Mouse (Mus musculus) liver, adult 2 months (tissue): ENCODE data around the gene Teddm1a. TPM values are rescaled to one million over a fixed set of nuclear protein-coding genes. Genes with fewer than 3 reads are reported as not detected.

Source experiments
- DNase-seq: peaks from one replicate; pipeline ENCODE4 v3.0.0-alpha.2; 2011; ENCODE audit warnings: low read depth, low spot score; ENCODE audit errors: extremely low read depth
- H3K27ac ChIP-seq: fragments of 200-500 bp; replicated peaks from 2 replicates; pipeline ENCODE4 v1.5.1; 2012; ENCODE audit warnings: low read depth, mild to moderate bottlenecking, control low read depth, inconsistent platforms, low read length; ENCODE audit not compliant: insufficient read depth
- H3K27me3 ChIP-seq: fragments of 200-500 bp; 2 replicates; pipeline ENCODE4 v1.6.1; 2012; ENCODE audit warnings: mild to moderate bottlenecking, moderate library complexity, low read length, inconsistent platforms; ENCODE audit not compliant: control insufficient read depth, insufficient read depth
- H3K36me3 ChIP-seq: fragments of 200-500 bp; 2 replicates; pipeline ENCODE4 v1.6.1; 2012; ENCODE audit warnings: low read length, inconsistent platforms; ENCODE audit not compliant: control insufficient read depth, insufficient read depth
- H3K4me1 ChIP-seq: fragments of 200-500 bp; 2 replicates; pipeline ENCODE4 v1.6.1; 2011; ENCODE audit warnings: low read length; ENCODE audit not compliant: control insufficient read depth, insufficient read depth
- H3K4me3 ChIP-seq: fragments of 200-500 bp; 2 replicates; pipeline ENCODE4 v1.5.1; 2011; ENCODE audit warnings: low read depth, mild to moderate bottlenecking, control low read depth, low read length, moderate library complexity; ENCODE audit not compliant: insufficient read depth
- H3K79me2 ChIP-seq: fragments of 200-500 bp; 2 replicates; pipeline ENCODE4 v1.6.1; 2012; ENCODE audit warnings: inconsistent platforms, mild to moderate bottlenecking, low read length, moderate library complexity; ENCODE audit not compliant: control insufficient read depth, insufficient read depth
- H3K9ac ChIP-seq: fragments of 200-500 bp; 2 replicates; pipeline ENCODE4 v1.6.1; 2012; ENCODE audit warnings: low read depth, mild to moderate bottlenecking, control low read depth, inconsistent platforms, low read length
- CTCF ChIP-seq: fragments of 200-500 bp; IDR thresholded peaks from 2 replicates; pipeline ENCODE4 v1.5.1; 2011; ENCODE audit warnings: low read depth, low read length, control low read depth
- POLR2A ChIP-seq: fragments of 200-500 bp; IDR thresholded peaks from 2 replicates; pipeline ENCODE4 v1.6.1; 2011; ENCODE audit warnings: low read length, control low read depth; ENCODE audit not compliant: insufficient read depth; ENCODE audit errors: extremely low read depth
- WGBS: fragments of 180-500 bp; shearing (Covaris S2); methylation state at CpG from one replicate; pipeline ENCODE4 v1.1.7; 2018; 5-methylcytosine and 5-hydroxymethylcytosine counted together
- polyA plus RNA-seq: library from polyadenylated mRNA; depleted of rRNA; stranded (reverse); fragments of >200 nt; gene quantifications from 2 replicates; pipeline ENCODE4 v1.2.3, GENCODE M21; 2012
- total RNA-seq: library from RNA; depleted of rRNA; stranded (reverse); fragments of >200 nt; gene quantifications from 2 replicates; pipeline ENCODE4 v1.2.3, GENCODE M21; 2014

The Teddm1a gene
- total and polyA plus RNA-seq, 2 experiments = not detected

DNA sequence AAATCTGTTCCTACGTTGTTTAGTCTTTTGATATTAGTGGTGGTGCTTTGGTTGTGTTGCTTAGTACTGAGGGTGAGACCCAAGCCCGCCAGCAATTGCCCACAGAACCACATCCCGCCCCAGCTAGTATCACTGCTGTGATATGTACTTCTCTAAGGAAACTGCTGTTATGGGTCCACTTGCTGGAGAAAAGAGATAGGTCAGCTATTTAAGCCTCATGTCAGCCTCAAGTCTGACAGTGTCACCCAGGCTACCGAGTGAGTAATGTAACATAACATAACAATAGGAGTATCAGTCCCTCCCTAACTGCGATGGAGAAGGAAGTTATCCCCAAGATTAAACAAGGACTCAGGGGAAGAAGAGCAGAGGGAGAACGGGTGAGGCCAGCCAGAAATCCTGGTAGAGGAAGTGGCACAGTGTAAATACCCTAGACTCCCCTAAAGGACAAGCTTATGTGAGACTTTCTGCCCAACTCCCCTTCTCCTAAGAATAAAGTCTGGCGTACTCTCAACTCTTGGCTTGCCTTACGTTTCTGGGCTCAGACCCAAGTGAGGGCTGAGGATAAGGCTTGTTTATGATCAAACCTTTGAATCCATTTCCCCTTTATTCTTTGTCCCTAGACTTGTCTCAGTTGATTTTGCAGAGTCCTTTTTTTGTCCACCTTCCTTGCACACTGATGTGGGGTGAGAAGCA lies 2.8 kb downstream of the Teddm1a start:
- H3K36me3 ChIP-seq = no peaks in the 10 kb centered on the region
- no peak for DNase-seq
- no peaks in the 10 kb centered on the region for H3K27me3 ChIP-seq
- peaks cover 7% of the 10 kb centered on the region; the same call in 1 of the 2 replicates for H3K4me1 ChIP-seq
- no peaks in the 10 kb centered on the region for H3K79me2 ChIP-seq
- H3K9ac ChIP-seq = no peak overlapping the region
- 64% methylated on average over 8 of the region's 8 CpGs for WGBS
- no peak for TF ChIP-seq CTCF
- TF ChIP-seq POLR2A = no peak
- H3K4me3 ChIP-seq = no peak overlapping the region
- no peak overlapping the region for H3K27ac ChIP-seq

DNA sequence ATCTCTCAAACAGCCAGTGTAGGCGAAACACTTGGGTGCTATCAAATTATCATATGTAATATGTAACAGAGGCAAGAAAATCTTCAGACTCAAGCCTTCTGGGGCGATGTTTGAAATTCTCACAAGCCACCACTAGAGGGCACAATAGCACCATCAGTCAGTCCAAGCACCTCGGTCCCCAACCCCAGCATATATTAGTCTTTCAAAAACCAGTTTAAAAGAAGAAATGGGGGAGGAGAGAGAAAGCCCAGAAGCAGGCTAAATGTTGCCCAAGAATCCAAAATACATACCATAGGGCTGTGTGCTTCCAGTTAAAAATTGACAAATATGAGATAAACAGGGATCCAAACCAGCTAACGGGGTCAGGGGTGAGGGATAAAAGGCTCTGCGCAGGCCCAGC lies 3.4 kb downstream of the Teddm1a start:
- Histone ChIP-seq H3K4me1 (peaks cover 7% of the 10 kb centered on the region; the same call in 1 of the 2 replicates), H3K79me2 (peaks cover 2% of the 10 kb centered on the region; the same call in 1 of the 2 replicates), H3K36me3 (no peaks in the 10 kb centered on the region), H3K9ac (no peak overlapping the region), H3K27ac (no peak overlapping the region), H3K4me3 (no peak overlapping the region), H3K27me3 (no peaks in the 10 kb centered on the region)
- peak; percentile 62 for DNase-seq
- TF ChIP-seq POLR2A (no peak), CTCF (peak; percentile 65)
- WGBS = 10% methylated on average over 5 of the region's 5 CpGs

- Histone ChIP-seq H3K27ac (peak overlapping the region; percentile 54), H3K36me3 (no peaks in the 10 kb centered on the region), H3K4me1 (peaks cover 8% of the 10 kb centered on the region; the same call in 1 of the 2 replicates), H3K4me3 (no peak overlapping the region), H3K27me3 (no peaks in the 10 kb centered on the region), H3K9ac (no peak overlapping the region), H3K79me2 (peaks cover 13% of the 10 kb centered on the region; the same call in 1 of the 2 replicates)
- peak; percentile 72 for DNase-seq
- no peak for TF ChIP-seq CTCF
- no peak for TF ChIP-seq POLR2A
- WGBS = 38% methylated on average over 8 of the region's 8 CpGs
Measured at GRCm38 (mm10) chr1:153897196-153897595, 5.7 kb downstream of the Teddm1a start.

DNA sequence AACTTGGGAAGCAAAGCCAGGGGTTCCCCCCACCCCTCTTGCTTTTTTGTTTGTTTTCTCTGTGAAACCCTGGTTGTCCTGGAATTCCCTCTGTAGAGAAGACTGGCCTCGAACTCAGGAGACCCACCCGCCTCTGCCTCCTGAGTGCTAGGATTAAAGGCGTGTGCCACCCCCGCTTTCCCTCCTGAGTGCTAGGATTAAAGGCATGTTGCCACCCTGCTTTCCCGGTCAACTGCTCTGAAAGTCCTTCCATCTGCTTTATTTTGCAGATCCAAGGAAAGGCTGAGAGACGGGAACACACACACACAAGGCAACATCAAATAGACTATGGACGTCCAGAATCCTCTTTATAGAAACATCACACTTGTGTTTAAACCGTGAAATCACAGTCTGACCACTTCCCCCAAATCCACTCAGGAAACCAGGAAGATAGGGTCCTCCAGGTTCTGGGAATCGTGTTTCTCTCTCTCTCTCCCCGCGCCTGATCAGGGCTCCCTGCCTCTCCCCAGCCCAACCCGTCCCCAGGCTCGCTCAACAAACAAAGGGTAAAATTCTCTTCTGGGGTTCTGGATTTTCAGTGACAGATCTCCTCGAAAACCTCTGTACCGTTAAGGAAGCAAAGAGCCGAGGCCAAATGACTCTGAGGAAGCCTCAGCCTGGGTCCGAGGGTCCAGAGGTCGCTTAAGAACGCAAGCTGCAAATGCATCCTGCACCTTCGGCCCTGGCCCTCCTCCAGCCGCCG lies 7.6 kb downstream of the Teddm1a start:
- Histone ChIP-seq H3K27me3 (no peaks in the 10 kb centered on the region), H3K79me2 (peaks cover 16% of the 10 kb centered on the region; the same call in 1 of the 2 replicates), H3K36me3 (peaks cover 16% of the 10 kb centered on the region), H3K4me1 (peaks cover 11% of the 10 kb centered on the region; the same call in 1 of the 2 replicates), H3K27ac (peak overlapping the region; percentile 61), H3K4me3 (peak overlapping the region; percentile 88), H3K9ac (peak overlapping the region; percentile 49)
- TF ChIP-seq POLR2A (no peak), CTCF (no peak)
- WGBS = 19% methylated on average over 22 of the region's 22 CpGs
- DNase-seq = no peak

GRCm38 (mm10) chr1:153899731-153900380 lies 8.3 kb downstream of the Teddm1a start, which contains the start of the genes Glul and Teddm2:
Gene Glul, plus strand, starts transcription at chr1:153899944.
Gene Teddm2, minus strand, starts transcription at chr1:153900228.
- peak; percentile 78 for DNase-seq
- TF ChIP-seq POLR2A (peak; percentile 100), CTCF (no peak)
- Histone ChIP-seq H3K4me1 (peaks cover 11% of the 10 kb centered on the region; the same call in 1 of the 2 replicates), H3K27me3 (no peaks in the 10 kb centered on the region), H3K4me3 (peak within 1 kb of the TSS; percentile 88), H3K9ac (peak within 1 kb of the TSS; percentile 96), H3K79me2 (peaks cover 16% of the 10 kb centered on the region; the same call in 1 of the 2 replicates), H3K36me3 (peaks cover 23% of the 10 kb centered on the region), H3K27ac (peak within 1 kb of the TSS; percentile 91)
- WGBS = under 1% methylated on average over 51 of the region's 51 CpGs
